Mouse (Mus musculus): ENCODE data around the gene Ccdc185.

DNA sequence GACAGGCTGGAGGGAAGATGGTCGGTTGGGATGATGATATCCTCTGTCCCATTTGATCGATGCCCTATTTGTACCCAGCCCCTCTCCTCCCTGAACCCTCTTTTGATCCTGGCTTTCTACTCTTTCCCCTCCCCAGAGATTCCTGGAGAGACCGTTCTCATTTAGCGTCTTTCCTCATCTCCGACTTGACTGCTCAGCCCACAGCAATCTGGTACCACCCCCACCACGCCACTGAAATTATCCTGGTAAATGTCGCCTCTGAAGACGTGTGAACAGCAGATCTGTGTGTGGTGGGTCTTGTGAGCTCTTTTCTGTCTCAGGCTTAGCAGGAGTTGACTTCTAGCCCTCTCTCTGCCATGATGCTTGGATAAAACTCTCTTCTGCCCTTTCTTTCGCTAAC, 45.6 kb upstream of the Ccdc185 start:
- TF ChIP-seq CTCF (IDR thresholded peaks at IDR 0.05; ENCODE audit: insufficient read depth, low read length) = no peak
- TF ChIP-seq POLR2A (IDR thresholded peaks at IDR 0.05; ENCODE audit: borderline replicate concordance, extremely low read depth, low read depth, low read length) = no peak
